Mouse (Mus musculus): Measurements from ENCODE around the gene Mrps2.
"Not testable (repeated sequence)": the region's sequence is repeated elsewhere in the genome, so short reads cannot be mapped to it uniquely, and the experiment has no call there.

GRCm38 (mm10) chr2:28472011-28472410, 4.1 kb downstream of the Mrps2 start:
- not testable (repeated sequence) for TF ChIP-seq CTCF (IDR thresholded peaks at IDR 0.05; ENCODE audit: control insufficient read depth, insufficient read depth, low read length); POLR2A (IDR thresholded peaks at IDR 0.05; ENCODE audit: borderline replicate concordance, control insufficient read depth, low read depth, low read length)
